19 mouse cellular contexts compared by ENCODE assay signal in the genomic region with DNA sequence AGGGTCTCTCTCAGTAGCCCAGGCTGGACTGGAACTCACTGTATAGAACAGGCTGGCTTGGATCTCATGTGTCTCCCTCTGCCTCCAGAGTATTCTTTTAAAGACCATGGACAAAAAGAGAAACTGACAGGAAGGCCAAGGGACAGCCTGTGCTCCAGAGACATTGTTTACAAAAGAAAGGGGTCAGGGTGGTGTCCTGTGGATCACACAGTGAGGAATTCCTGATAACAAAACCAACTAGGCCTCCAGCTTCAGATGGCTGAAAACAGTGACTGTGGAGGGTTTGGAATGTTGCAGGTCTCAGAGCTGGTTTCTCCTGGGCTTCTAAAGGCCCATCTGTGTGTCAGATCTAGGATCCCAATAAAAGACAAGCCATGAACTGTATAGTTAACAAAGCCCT. TPM values are rescaled to one million over a fixed set of nuclear protein-coding genes. Genes with fewer than 3 reads are reported as not detected.
DNase-seq lines count a peak whose midpoint lies in the region; ATAC-seq and TF ChIP-seq lines count a peak whose summit lies in the region.
"Had no signal": no experiment of that assay in that cellular context is flagged by ENCODE, and none has a peak within 500 bp of the region (broad histone marks: within the 10 kb centered on the region; RNA-seq: fewer than 3 reads in every experiment).

No protein-coding gene starts in this region.

- H3K4me1 ChIP-seq in kidney, adult 2 months (ENCODE audit: control insufficient read depth, insufficient read depth, low read length): peaks cover 18% of the 10 kb centered on the region
- peaks cover 53% of the 10 kb centered on the region for H3K4me1 ChIP-seq in liver, embryonic 15.5 days (replicated peaks)
- H3K4me1 ChIP-seq in intestine, embryonic 16.5 days (ENCODE audit: control insufficient read depth, insufficient read depth, low read length): peaks cover 19% of the 10 kb centered on the region

- no peak for DNase-seq in gastrocnemius, adult 2 months
- no peak for DNase-seq in gastrocnemius, adult 18-20 months (ENCODE audit: low spot score)
- peak; percentile 56 for DNase-seq in kidney, adult 2 months
- no peak for DNase-seq in kidney, postnatal 10 days
- peak; percentile 33 for DNase-seq in Muller cell, postnatal 12 days (ENCODE audit: inconsistent ontology term)
- no peak for DNase-seq in layer of hippocampus, adult 8-10 months (ENCODE audit: low spot score in 2 of 2)
- DNase-seq: adrenal gland, postnatal 14 days; B cell, adult 2 months; cerebellum, adult 9-10 months; gastrocnemius, postnatal 36 days; kidney, adult 18-20 months; thymus, postnatal 25 days had no signal

- H3K27me3 ChIP-seq in kidney, adult 2 months (replicated peaks; ENCODE audit: control insufficient read depth, insufficient read depth, low read length): no peaks in the 10 kb centered on the region
- no peaks in the 10 kb centered on the region for H3K27me3 ChIP-seq in liver, embryonic 15.5 days
- H3K27me3 ChIP-seq in intestine, embryonic 16.5 days (replicated peaks; ENCODE audit: control insufficient read depth, insufficient read depth, low read length): no peaks in the 10 kb centered on the region
- H3K27me3 ChIP-seq: embryonic facial prominence, embryonic 15.5 days; limb, embryonic 13.5 days; megakaryocyte, embryonic 14.5 days; midbrain, embryonic 15.5 days had no signal

- ATAC-seq in liver, embryonic 15.5 days (ENCODE audit: insufficient read depth): no peak
- no peak for ATAC-seq in intestine, embryonic 16.5 days
- ATAC-seq: hindbrain, postnatal 0 days; midbrain, embryonic 15.5 days had no signal

- peak overlapping the region; percentile 72 for H3K27ac ChIP-seq in gastrocnemius, adult 2 months
- H3K27ac ChIP-seq in kidney, adult 2 months (ENCODE audit: insufficient read depth, low read depth, low read length): peak overlapping the region; percentile 50; the same call in 1 of the 2 replicates
- 0 out of 2 replicates have a peak overlapping the region, but pooled peaks have one; percentile 2 for H3K27ac ChIP-seq in liver, embryonic 15.5 days (replicated peaks)
- H3K27ac ChIP-seq in intestine, embryonic 16.5 days (ENCODE audit: low read length): no peak overlapping the region
- H3K27ac ChIP-seq: embryonic facial prominence, embryonic 15.5 days; hindbrain, postnatal 0 days; limb, embryonic 13.5 days; midbrain, embryonic 15.5 days had no signal

- intact Hi-C loops in gastrocnemius, adult 2 months (cut with DNase I): no loop called here

- no peak overlapping the region for H3K4me3 ChIP-seq in gastrocnemius, adult 2 months
- H3K4me3 ChIP-seq in kidney, adult 2 months (ENCODE audit: insufficient read depth, low read depth, low read length): no peak overlapping the region
- H3K4me3 ChIP-seq in liver, embryonic 15.5 days (replicated peaks): no peak overlapping the region
- no peak overlapping the region for H3K4me3 ChIP-seq in intestine, embryonic 16.5 days (ENCODE audit: low read length)
- H3K4me3 ChIP-seq: embryonic facial prominence, embryonic 15.5 days; limb, embryonic 13.5 days; megakaryocyte, embryonic 14.5 days; midbrain, embryonic 15.5 days had no signal

- no peak overlapping the region for H3K9ac ChIP-seq in liver, embryonic 15.5 days
- H3K9ac ChIP-seq in intestine, embryonic 16.5 days (ENCODE audit: low read depth, low read length): no peak overlapping the region
- H3K9ac ChIP-seq: embryonic facial prominence, embryonic 15.5 days; limb, embryonic 13.5 days; midbrain, embryonic 15.5 days had no signal

- no peaks in the 10 kb centered on the region for H3K36me3 ChIP-seq in kidney, adult 2 months (ENCODE audit: control insufficient read depth, insufficient read depth, low read length)
- H3K36me3 ChIP-seq in liver, embryonic 15.5 days (replicated peaks): no peaks in the 10 kb centered on the region
- H3K36me3 ChIP-seq in intestine, embryonic 16.5 days (ENCODE audit: control insufficient read depth, insufficient read depth, low read length): no peaks in the 10 kb centered on the region
- H3K36me3 ChIP-seq: embryonic facial prominence, embryonic 15.5 days; limb, embryonic 13.5 days; midbrain, embryonic 15.5 days had no signal

- no peak overlapping the region for H3K4me2 ChIP-seq in liver, embryonic 15.5 days
- no peak overlapping the region for H3K4me2 ChIP-seq in intestine, embryonic 16.5 days (ENCODE audit: low read depth, low read length)
- H3K4me2 ChIP-seq: embryonic facial prominence, embryonic 15.5 days; limb, embryonic 13.5 days; midbrain, embryonic 15.5 days had no signal

- no peak for TF ChIP-seq POLR2A in kidney, adult 2 months (IDR thresholded peaks at IDR 0.05; ENCODE audit: low read depth, low read length)

- H3K9me3 ChIP-seq in liver, embryonic 15.5 days (replicated peaks): no peaks in the 10 kb centered on the region
- H3K9me3 ChIP-seq in intestine, embryonic 16.5 days (ENCODE audit: control insufficient read depth, low read length): no peaks in the 10 kb centered on the region
- H3K9me3 ChIP-seq: embryonic facial prominence, embryonic 15.5 days; limb, embryonic 13.5 days; megakaryocyte, embryonic 14.5 days; midbrain, embryonic 15.5 days had no signal

- no peak for TF ChIP-seq CTCF in gastrocnemius, adult 2 months (IDR thresholded peaks at IDR 0.05)
- no peak for TF ChIP-seq CTCF in kidney, adult 2 months (conservative IDR thresholded peaks at IDR 0.05; ENCODE audit: insufficient read depth, insufficient read length, low read depth, low read length)

RNA-seq across cellular contexts. Expression of a gene that starts 1.7 kb away (rescaled TPM):
- 10 to 100 TPM; 30.8 to 31.4 TPM for total RNA-seq in gastrocnemius, adult 2 months (2021)
- 10 to 100 TPM; 30.0 to 32.8 TPM for total RNA-seq in gastrocnemius, adult 18-20 months (2021)
- polyA plus RNA-seq in kidney, adult 2 months (2012; rRNA removed): 14.6 and 16.3 TPM in 2 replicates
- 10.8 and 14.7 TPM in 2 replicates for polyA plus RNA-seq in liver, embryonic 15.5 days (2015; fragmentation: Nextera tagmentation; extraction: Ambion mirVana)
- polyA plus RNA-seq in intestine, embryonic 16.5 days (2015; fragmentation: Nextera tagmentation; extraction: Ambion mirVana): 46.8 and 53.2 TPM in 2 replicates
- 100 to 1,000 TPM in 3 of 4 experiments, 10 to 100 TPM in 1; 98.7 to 122 (median 109) TPM for total RNA-seq in layer of hippocampus, adult 8-10 months (2022)

RNA-seq across cellular contexts. Expression of a gene that starts 14.5 kb away (rescaled TPM):
- total RNA-seq in gastrocnemius, adult 2 months (2021): 100 to 1,000 TPM; 119 TPM
- total RNA-seq in gastrocnemius, adult 18-20 months (2021): 100 to 1,000 TPM in 1 of 2 experiments, 10 to 100 TPM in 1; 89.8 to 104 TPM
- 31.1 and 39.3 TPM in 2 replicates for polyA plus RNA-seq in kidney, adult 2 months (2012; rRNA removed)
- 207 and 223 TPM in 2 replicates for polyA plus RNA-seq in liver, embryonic 15.5 days (2015; fragmentation: Nextera tagmentation; extraction: Ambion mirVana)
- polyA plus RNA-seq in intestine, embryonic 16.5 days (2015; fragmentation: Nextera tagmentation; extraction: Ambion mirVana): 450 and 473 TPM in 2 replicates
- total RNA-seq in layer of hippocampus, adult 8-10 months (2022): 100 to 1,000 TPM; 305 to 360 (median 339) TPM

RNA-seq across cellular contexts. Expression of a gene that starts 50.6 kb away (rescaled TPM):
- total RNA-seq in gastrocnemius, adult 2 months (2021): 10 to 100 TPM; 75.3 to 83.5 TPM
- total RNA-seq in gastrocnemius, adult 18-20 months (2021): 10 to 100 TPM; 75.7 to 77.7 TPM
- 112 and 138 TPM in 2 replicates for polyA plus RNA-seq in kidney, adult 2 months (2012; rRNA removed)
- polyA plus RNA-seq in liver, embryonic 15.5 days (2015; fragmentation: Nextera tagmentation; extraction: Ambion mirVana): 50.7 and 52.3 TPM in 2 replicates
- polyA plus RNA-seq in intestine, embryonic 16.5 days (2015; fragmentation: Nextera tagmentation; extraction: Ambion mirVana): 69.0 and 69.2 TPM in 2 replicates
- total RNA-seq in layer of hippocampus, adult 8-10 months (2022): 10 to 100 TPM; 39.0 to 54.5 (median 44.0) TPM

RNA-seq across cellular contexts. Expression of a gene that starts 50.7 kb away (rescaled TPM):
- 100 to 1,000 TPM; 187 to 259 TPM for total RNA-seq in gastrocnemius, adult 2 months (2021)
- total RNA-seq in gastrocnemius, adult 18-20 months (2021): 100 to 1,000 TPM; 246 to 250 TPM
- polyA plus RNA-seq in kidney, adult 2 months (2012; rRNA removed): 396 and 507 TPM in 2 replicates
- polyA plus RNA-seq in liver, embryonic 15.5 days (2015; fragmentation: Nextera tagmentation; extraction: Ambion mirVana): 159 and 192 TPM in 2 replicates
- polyA plus RNA-seq in intestine, embryonic 16.5 days (2015; fragmentation: Nextera tagmentation; extraction: Ambion mirVana): 358 and 367 TPM in 2 replicates
- total RNA-seq in layer of hippocampus, adult 8-10 months (2022): 100 to 1,000 TPM in 3 of 4 experiments, 10 to 100 TPM in 1; 99.4 to 184 (median 132) TPM

Comparison
In these comparisons a context has a peak if more than half of its experiments do, and no peak if none do; other contexts are left out.
1. DNase-seq: peak in kidney, adult 2 months (single experiment) and Muller cell, postnatal 12 days (single experiment); none in gastrocnemius, adult 2 months (single experiment), gastrocnemius, adult 18-20 months (single experiment), kidney, postnatal 10 days (single experiment) and layer of hippocampus, adult 8-10 months (0 of 2).